Mouse (Mus musculus): Measurements from ENCODE around the gene Cldn12.

Gene Cldn12

DNA sequence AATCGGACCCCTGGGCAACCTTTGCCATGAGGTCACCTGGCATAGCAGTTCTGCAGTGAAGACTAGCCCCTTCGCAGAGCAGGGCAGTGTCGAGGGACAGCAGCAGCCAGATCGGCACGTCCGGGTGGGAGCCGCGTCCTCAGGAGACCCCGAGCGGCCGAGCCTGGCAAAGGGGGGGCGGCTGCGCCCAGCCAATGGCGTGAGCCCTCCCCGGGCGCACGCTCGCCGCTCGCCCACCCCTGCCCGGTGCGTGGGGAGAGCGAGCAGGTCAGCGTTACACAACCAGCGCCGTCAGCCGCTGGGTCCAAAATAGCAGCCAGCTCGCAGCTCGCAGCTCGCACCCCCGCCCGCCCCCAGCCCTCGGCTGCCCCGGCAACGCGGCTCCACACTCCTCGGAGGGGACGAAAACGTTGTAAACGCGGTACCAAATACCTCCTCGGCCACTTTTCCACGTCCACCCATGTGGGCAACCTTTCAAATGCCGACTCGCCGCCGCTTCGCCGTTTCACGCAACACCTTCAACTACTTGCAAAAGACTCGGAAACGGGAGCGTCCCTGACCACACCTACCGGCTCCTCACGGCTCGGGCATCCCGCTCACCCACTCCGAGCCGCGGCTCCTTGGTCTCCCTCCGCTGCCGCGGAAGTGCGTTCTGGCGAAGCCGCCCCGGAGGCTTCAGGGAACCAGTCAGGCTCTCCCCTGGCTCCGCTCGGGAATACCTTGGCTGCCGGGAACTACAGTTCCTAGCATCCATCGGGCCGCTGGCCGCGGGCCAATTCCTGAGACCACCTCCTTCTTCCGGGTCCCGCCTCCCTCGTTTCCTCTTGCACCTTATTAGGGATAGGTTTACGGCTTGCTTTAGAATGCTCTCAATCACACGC lies at the start of gene Cldn12:
TSS of gene Cldn12 (minus strand) at position 763 of the 881 bp plus-strand sequence.
- DNase-seq: peak; percentile 87

DNA sequence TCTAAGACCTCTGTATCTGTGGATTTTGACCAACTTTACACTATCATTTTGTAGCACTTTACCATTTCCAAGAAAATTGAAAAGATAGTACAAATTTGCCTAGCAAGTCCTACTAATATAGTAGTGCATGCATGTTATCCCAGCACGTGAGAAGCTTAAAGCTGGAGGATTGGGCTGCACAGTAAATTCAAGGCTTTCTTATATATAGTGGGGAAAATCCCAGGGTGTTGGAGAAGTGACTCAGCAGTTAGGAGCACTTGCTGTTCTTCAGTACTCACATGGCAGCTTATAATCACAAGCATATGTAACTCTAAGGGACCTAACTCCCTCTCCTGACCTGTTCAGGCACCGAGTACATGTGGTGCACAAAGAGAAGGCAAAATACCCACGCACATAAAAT lies 47.7 kb upstream of the Cldn12 start:
- no peak for DNase-seq

DNA sequence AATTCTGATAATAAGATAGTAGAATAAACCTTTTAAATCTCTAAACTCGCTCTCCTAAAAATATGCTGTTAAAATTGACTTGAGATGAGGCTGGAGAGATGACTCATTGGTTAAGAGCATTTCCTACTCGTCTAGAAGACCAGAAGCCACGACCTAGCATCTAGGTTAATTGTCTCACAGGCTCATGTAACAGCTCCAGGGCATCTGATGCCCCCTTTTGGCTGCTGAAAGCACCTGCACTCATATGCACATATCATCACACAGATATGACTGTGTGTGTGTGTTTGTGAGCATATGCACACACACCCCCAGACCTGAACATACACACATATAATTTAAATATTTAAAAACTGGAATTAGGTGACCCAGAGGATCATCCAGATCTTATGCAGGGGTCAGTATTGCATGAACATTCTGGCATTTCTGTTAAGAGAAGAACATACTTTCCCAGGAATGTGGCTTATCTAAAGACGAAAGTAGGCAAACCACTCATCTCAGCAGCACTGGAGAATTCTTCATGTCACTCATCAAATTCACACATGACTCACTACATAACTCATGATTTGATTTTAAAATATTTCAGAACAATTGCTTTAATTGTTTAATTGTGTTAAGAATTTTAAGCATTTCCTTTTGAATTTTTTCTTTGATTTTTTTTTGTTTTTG lies 46.4 kb upstream of the Cldn12 start:
- DNase-seq: no peak

DNA sequence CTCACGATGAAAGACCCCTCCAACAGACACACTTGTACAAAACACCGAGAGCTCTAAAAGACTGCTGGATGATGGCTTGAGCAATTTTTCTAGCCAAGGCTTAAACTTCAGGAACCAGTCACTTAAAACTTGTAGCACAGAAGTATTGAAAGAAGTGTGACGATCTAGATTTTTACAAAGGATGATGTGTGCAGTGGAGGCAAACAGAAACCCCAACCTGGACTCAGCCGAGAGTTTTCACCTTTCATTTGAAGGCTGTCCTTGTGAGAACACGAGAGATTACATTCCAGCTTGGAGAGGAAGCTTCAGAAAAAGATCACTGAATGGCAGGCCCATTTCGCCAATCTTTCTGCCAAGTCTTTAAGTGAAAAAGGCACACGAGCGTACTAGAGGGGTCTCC lies 45.0 kb upstream of the Cldn12 start:
- no peak for DNase-seq

DNA sequence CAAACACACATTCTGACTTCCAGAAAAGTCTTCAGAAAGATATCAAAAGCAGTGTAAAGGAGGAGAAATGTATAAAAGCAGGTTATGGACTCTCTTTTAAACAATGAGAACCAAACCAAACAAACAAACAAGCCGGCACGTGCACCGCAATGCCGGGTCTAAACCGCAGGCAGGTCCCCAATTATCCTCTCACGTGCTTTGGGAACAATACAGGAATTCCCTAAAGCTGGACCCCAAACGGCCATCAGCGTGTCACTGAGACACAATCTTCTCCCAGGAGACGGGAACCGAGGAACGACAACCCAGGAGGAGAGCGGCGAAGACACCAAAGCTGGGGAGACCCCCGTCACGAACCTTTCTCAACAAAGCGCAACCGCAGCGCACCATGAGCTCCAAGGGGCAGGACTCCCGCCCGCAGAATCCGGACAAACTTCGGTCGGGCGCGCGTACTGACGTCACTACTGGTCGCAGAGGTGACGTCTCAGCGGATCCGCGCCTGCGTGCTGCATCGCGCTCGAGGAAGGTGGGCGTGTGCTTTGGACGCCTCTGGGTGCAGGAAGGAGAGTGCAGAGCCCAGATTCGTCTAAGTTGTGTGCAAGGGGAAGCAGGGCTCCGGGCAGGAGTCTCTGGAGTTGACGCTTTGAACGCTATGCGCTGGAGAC lies 44.5 kb upstream of the Cldn12 start, which contains the start of gene Gtpbp10:
TSS of gene Gtpbp10 (minus strand) at position 460 of the 662 bp plus-strand sequence.
- DNase-seq: peak; percentile 89

DNA sequence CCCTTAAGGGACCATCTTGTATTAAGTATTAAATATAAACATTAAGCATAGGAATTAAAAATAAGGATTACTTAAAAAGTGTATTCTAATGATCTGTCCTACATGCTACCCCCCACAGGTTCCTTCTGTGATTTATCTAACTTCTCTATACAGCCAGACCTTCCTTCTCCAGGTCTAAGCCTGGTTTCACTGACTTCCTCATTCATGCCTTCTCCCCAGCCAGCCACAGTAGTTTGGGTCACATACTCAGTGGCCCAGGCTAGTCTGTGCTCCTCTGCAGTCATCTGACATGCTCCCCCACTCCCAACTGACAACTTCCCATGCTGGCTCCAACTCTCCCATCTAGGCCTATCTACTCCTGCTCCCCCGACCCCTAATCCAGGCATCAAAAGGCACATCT lies 36.4 kb upstream of the Cldn12 start:
- no peak for DNase-seq

DNA sequence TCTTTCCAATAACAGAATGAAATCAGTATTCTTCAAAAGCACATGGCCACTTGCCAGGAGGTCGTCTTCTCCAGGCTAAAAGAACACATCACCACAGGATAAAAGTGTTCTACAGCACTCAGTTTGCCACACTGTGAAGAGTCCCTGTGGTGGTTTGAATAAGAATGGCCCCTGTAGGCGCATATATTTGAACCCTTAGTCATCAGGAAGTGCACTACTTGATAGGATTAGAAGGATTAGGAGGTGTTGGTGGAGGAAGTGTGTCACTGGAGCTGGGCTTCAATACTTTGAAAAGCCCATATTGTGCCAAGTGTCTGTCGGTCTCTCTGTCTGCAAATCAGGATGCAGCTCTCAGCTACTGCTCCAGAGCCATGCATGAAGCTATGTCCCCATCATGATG lies 25.6 kb upstream of the Cldn12 start:
- no peak for DNase-seq

DNA sequence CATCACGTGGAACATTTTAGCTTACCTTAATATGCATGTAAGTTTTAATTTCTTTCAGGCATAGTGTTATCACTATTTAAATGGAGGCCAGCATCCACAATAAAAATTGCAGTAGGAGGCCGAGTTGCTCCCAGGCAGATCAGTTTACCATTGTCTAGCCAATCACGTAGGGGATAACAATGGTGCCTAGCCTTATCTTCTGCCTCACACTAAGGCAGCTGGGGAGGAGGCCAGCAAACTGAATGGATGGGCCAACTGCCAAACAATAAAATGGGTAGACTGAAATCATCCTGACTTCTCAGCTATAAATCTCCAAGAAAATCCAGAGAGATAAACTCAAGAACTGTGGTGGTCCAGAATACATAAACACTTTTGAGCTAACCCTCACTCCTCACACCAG lies 25.0 kb upstream of the Cldn12 start:
- DNase-seq: no peak

DNA sequence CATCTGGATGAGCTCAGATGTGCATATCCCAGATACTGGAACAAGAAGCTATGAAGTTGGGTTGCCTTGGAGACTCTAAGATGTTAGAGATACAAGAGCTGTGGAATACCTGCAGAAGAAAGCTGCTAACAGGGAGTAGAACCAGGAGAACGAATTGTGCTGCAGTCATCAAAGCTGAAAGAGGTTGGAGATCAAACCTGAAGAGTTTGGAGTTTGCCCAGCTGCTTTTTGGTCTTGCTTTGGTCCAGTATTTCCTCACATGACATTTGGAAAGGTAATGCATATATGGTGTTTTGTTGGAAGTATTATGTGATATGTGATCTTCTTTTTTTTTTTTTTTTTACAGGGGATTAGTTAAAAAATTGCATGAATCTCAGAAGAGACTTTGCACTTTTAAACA lies 21.4 kb upstream of the Cldn12 start:
- no peak for DNase-seq

DNA sequence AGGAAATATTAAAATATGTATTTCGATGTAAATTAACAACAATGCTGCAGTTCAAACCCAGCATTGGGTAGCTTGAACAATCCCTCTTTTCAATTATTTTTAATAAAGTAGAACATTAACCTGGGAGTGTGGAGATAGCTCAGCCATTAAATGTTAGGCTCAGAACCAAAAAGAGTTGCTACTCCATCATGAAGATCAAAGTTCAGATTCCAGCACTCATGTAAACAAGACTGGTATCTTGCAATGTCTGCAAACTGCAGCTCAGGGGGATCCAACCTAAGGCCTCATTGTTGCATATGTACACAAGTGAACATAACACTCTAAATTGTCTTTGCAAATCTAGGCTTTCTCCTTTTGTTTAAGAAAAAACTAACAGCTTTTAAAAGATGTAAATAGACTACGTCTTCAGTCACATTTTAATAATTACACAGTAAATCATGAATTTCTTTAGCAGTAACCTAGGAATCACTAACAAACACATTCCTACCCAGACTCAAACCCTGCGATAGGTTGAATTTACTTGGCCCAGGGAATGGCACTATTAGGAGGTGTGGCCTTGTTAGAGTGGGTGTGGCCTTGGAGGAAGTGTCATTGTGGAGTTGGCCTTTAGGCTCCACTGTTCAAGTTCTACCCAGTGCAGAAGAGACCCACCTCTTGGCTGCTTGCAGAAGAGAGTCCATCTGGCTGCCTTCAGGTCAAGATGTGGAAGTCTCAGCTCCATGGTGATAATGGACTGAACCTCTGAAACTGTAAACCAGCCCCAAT lies 19.1 kb upstream of the Cldn12 start:
- DNase-seq: no peak

DNA sequence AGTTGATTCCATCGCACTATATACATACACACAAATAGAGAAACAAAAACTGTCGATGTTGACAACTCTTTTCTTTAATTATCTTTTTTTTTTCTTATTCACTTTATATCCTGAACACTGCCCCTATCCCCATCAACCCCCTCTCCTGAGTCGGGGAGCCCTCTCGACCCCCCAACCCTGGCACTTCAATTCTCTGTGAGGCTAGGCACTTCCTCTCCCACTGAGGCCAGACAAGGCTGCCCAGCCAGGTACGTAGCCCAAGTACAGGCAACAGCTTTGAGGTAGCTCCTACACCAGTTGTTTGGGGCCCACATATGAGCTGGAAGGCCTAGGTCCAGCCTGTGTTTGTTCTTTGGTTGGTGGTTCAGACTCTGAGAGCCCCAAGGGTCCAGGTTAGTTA lies 653 bp upstream of the Cldn12 start:
- DNase-seq: no peak

DNA sequence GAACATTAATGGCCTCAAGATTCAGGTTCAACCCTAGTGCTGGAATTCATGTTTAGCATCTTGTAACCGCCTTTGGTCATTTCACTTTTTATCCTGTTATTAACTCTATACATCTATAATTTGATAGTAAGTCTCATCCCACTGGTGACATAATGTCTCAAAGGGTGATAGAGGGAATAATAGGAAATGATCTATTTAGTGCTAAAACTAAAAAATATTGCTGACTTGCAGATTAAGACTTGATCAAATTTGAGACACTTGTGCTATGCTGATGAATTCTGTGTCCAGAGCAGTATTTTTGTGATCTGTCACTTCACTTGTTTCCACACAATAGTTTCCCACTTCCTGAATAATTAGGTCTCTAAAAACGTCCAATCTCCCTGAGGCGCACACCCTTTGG lies 3.4 kb downstream of the Cldn12 start:
- DNase-seq: no peak

DNA sequence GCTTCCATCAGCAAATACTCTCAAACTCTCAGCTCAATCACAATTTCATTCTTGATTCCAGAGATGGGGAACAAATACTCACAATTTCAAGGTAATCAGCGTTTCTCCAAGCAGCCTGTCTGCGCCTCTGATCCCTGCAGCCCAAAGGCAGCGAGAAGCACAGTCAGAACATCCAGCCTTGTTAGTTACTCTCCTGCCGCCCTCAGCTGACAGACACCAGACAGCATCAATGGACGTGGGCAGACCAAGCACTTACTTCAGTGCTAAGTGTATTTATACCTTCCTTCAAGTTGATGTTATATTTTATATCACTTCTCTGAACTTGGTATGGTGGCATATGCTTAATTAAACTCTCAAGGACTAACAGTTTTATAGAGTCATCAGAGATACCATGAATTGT lies 3.8 kb downstream of the Cldn12 start:
- no peak for DNase-seq

DNA sequence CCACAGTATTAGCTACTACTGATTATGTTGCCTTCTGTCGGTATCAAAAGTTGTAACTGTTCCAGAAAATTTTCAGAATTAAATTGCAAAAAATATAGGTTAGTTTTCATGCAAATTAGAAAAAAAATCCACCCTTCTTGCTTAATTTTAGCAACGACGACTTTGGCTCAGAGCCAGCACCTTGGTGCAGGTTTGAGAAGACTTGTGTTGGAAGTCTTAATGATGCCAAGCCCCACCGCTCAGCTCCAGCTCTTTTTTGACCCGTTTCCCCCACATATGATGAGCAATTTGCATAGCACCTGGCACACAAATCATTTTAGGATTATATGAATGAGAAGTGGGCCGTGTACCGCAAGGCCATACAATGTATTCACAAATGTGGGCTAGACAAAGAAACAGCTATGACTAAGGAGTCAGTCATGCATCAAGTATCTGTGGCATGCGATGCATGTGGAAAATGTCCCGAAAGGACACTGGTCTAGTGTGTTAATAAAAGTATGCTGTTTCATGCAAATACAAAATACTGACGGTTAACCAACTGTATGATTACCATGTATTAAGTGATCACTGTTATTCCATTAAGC lies 4.4 kb downstream of the Cldn12 start:
- DNase-seq: no peak

DNA sequence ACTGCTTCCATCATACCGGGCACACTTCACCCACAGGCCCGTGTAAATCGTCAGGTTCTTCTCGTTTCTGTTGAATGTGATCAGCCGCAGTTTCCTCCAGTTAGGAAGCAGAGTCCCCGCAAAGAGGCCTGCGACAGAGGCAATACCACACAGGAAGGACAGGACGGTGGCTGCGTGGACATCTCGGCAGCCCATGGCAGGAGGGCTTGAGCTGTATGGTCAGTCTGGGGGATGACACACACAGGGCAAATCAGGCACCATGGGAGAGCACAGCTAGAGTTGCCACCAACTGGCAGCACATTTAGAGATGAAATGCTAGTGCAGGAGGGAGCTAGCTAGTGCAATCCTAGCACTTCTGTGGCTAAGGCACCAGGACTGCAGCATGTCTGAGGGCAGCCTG lies 6.5 kb downstream of the Cldn12 start:
- DNase-seq: no peak

DNA sequence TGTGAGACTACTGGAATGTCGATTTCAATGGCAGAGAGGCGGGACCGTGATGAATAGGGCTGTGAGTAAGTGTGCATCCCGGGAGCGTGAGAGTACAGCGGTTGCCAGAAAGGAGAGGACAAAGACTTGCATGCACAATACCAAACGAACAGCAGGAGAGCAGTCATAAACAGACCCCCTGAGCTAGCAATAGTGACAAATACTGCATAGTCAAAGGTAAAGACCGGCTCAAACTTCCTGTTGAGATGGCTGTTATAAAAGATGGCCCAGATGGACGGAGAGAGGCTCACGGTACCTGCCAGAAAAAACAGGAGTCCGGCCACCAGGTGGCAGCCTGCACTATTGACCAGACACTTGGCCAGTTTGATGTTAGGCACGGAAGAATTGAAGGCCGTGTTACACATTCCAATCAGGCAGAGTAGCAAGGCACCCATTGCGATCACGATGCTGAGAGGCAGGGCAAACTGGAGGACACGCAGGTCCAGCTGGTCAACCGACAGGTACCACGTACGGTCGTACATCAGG lies 7.0 kb downstream of the Cldn12 start:
- peak; percentile 52 for DNase-seq

DNA sequence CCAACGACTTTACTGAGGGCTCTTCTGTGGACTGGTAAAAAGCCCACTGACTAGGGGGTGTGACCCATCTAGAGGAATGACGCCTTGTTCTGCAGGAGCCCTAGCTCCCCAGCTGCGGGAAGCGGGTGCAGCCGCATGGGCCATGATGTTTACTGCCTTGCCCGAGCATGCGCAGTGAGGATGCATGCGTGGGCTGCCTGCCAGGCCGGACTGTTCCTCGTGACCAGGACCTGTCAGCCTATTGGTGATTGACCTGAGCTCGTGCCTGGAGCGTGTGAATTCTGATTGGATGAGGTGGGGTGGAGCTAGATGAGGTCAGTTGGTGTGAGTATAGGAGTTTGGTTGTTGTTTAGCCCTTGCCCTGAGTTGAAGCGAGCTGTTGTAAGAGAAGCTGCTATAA lies 10.3 kb downstream of the Cldn12 start:
- DNase-seq: no peak

DNA sequence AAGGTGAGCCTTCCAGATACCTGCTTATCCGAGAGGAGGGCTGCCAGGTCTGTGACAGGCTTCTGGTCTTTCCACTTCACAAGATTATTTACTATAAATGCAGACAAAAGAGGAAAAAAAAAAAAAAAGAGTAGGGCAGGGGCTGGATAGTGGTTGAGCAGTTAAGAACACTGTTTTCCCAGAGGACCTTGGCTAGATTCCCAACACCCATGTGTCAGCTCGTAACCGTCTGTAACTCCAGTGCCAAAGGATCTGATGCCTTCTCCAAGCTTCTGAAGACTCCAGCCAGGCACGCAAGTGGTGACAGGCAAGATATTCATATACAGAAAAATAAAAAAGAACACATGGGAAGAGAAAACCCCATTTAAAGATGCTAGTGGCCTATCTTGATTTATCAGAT lies 11.4 kb downstream of the Cldn12 start:
- DNase-seq: no peak

DNA sequence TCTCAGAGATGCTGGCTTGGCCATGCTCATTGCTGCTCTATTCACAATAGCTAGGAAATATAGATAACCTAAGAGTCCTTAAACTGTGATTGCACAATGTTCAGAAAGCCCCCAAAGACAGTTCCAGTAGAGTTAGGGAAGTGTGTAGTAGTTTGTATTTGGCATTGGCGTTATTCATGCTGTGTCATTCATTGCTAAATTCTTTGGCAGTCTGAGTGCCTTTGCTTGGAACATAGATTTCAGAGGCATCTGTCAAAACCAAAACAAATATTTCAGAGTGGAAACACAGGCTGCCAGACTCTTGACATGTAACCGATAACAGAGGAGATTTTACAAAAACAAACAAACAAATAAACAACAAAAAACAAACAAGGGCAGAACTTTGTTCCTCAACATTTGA lies 13.2 kb downstream of the Cldn12 start:
- no peak for DNase-seq

DNA sequence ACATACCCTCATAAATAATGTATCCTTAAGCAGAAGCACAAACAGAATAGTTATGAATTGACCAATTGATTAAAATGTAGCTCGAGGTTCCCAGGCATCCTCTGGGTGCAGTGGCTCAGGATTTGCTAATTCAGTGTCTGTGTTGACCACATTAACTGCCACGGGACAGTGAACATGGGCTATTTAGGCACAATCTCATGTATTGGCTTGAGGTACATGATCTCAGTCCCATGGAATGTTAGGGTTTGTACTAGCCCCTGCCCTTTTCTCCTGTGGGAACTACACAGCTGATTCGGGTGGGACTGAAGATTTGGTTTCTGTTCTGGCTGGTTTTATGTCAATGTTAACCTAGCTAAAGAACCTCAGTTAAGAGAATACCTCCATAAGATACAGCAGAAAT lies 18.4 kb downstream of the Cldn12 start:
- no peak for DNase-seq

DNA sequence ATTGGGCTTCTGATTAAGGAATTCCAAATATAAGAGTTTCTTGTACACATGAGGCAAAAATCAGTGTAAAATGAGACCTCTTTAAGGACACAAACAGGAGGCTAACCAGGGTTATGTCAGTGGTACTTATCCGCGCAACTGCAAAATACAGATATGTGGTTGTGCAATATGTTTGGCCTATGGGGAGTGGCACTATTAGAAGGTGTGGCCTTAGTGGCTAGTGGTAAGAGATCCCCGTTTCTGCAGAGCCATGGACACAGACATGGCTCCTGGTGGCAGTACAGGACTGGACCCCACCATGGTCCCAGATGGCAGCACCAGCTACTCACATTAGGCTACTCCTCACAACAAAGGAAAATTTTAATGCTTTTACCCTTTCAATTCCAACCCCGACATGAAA lies 19.7 kb downstream of the Cldn12 start:
- no peak for DNase-seq

DNA sequence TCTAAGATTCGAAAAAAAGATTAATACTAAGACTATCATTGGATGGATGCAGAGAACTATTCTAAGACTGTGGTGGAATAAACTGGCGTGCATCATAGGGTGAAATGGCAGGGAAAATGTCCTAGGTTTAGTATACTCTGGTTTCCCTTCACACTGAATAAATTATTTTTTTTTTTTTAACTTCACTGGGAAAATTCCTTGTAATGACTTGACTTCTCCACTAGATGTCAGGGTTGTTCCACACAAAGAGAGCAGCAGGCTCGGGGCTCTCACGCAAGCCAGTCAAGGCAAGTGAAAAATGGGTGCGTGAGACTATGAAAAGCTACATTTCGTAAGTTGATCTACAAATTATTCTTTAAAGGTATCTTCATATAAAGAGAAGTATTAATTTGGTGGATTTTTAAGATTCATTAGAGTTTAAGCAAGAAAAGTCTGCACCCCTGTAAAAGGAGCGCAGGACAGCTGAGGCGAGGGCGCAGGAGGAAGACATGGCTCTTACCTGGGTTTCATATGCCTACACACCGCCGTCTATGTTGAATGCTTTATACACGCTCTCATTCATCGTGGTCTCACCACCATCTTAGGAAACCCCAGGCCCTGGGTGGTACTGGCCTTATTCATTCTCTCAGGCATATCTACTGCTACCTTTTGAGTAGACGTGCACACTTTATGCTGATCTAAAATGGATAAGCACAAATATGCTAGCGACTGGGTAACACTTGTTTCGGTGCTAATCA lies 20.3 kb downstream of the Cldn12 start:
- no peak for DNase-seq

Data from liver (tissue).